Mouse (Mus musculus) heart, adult 2 months (tissue): Measurements from ENCODE around the gene Grik3. TPM values are rescaled to one million over a fixed set of nuclear protein-coding genes. Genes with fewer than 3 reads are reported as not detected.

Experiments used
- DNase-seq, 2 experiments: peaks; one replicate each; pipeline ENCODE4 v3.0.0; 2021
- H3K27ac ChIP-seq: fragments of 200-600 bp; 2 replicates; pipeline ENCODE4 v1.8.1; 2022
- H3K27me3 ChIP-seq: fragments of 200-500 bp; 2 replicates; pipeline ENCODE4 v1.6.1; 2012; ENCODE audit warnings: mild to moderate bottlenecking, low read length, inconsistent platforms, mixed read lengths; ENCODE audit not compliant: control insufficient read depth, insufficient read depth
- H3K36me3 ChIP-seq: fragments of 200-500 bp; 2 replicates; pipeline ENCODE4 v1.6.1; 2012; ENCODE audit warnings: low read length, inconsistent platforms; ENCODE audit not compliant: control insufficient read depth, insufficient read depth
- H3K4me1 ChIP-seq: fragments of 200-500 bp; 2 replicates; pipeline ENCODE4 v1.6.1; 2011; ENCODE audit warnings: low read length; ENCODE audit not compliant: control insufficient read depth, insufficient read depth
- H3K4me3 ChIP-seq: fragments of 200-600 bp; 2 replicates; pipeline ENCODE4 v1.8.1; 2022
- H3K79me2 ChIP-seq: fragments of 200-500 bp; replicated peaks from 2 replicates; pipeline ENCODE4 v1.6.1; 2012; ENCODE audit warnings: mild to moderate bottlenecking, inconsistent platforms, low read length, moderate library complexity, mixed read lengths; ENCODE audit not compliant: control insufficient read depth, insufficient read depth
- H3K9ac ChIP-seq: fragments of 200-500 bp; 2 replicates; pipeline ENCODE4 v1.6.1; 2012; ENCODE audit warnings: low read depth, mild to moderate bottlenecking, control low read depth, inconsistent platforms, low read length, mixed read lengths
- CTCF ChIP-seq: fragments of 200-600 bp; IDR thresholded peaks from 2 replicates; pipeline ENCODE4 v1.8.1; 2022; ENCODE audit warnings: antibody characterized with exemption, mild to moderate bottlenecking, moderate library complexity
- EP300 ChIP-seq: fragments of 200-500 bp; IDR thresholded peaks from 2 replicates; pipeline ENCODE4 v1.6.1; 2011; ENCODE audit warnings: low read depth, low read length, control low read depth; ENCODE audit not compliant: insufficient read depth
- POLR2A ChIP-seq: fragments of 200-500 bp; IDR thresholded peaks from 2 replicates; pipeline ENCODE4 v1.6.1; 2011; ENCODE audit warnings: mild to moderate bottlenecking, low read depth, low read length, control low read depth; ENCODE audit not compliant: insufficient read depth
- WGBS: fragments of 180-500 bp; shearing (Covaris S2); methylation state at CpG from one replicate; pipeline ENCODE4 v1.1.7; 2018; 5-methylcytosine and 5-hydroxymethylcytosine counted together
- intact Hi-C: fragments of 180-260 bp; cut with DNase I; formaldehyde crosslinking; loops from one replicate; pipeline ENCODE4 v1.15.1; 2025
- polyA plus RNA-seq: library from polyadenylated mRNA; depleted of rRNA; stranded (reverse); fragments of >200 nt; gene quantifications from 2 replicates; pipeline ENCODE4 v1.2.3, GENCODE M21; 2012
- total RNA-seq, 2 experiments: library from RNA; stranded (reverse); gene quantifications; 2 replicates each; pipeline ENCODE4 v1.2.3; 2021

The Grik3 gene
- total and polyA plus RNA-seq, 3 experiments: 0.14 to 0.25 (median 0.21) TPM

DNA sequence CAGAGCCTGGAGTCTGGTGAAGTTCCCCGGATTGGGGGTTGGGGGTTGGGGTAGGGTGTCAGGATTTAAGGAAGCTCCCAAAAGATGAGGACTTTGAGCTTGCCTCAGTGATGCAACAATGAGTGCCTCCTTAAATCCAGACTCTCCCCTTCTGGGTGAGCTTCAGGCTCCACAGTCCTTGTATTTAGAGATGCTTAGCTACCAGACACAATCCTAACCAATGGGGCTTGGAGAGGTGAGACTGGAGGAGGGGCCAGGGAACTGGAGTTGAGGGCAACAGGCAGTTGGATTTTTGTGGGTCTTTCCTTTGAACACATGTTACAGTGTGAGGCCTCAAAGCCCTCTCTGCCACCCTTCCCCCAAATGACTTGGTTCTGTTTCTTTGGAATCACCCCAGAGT lies 6.5 kb downstream of the Grik3 start:
- TF ChIP-seq POLR2A: no peak
- no peak for TF ChIP-seq CTCF
- TF ChIP-seq EP300: no peak
- H3K4me1 ChIP-seq: no peaks in the 10 kb centered on the region; the same call in 1 of the 2 replicates
- no peak overlapping the region for H3K27ac ChIP-seq
- H3K9ac ChIP-seq: no peak overlapping the region
- H3K36me3 ChIP-seq: no peaks in the 10 kb centered on the region
- 0% methylated on average over 1 of the region's 1 CpGs for WGBS
- intact Hi-C loops: no loop called here
- H3K4me3 ChIP-seq: no peak overlapping the region
- no peak for DNase-seq
- no peaks in the 10 kb centered on the region for H3K79me2 ChIP-seq
- H3K27me3 ChIP-seq: peaks cover 2% of the 10 kb centered on the region; the same call in 1 of the 2 replicates

GRCm38 (mm10) chr4:125497471-125497870 lies 7.0 kb downstream of the Grik3 start:
- WGBS: 25% methylated on average over 7 of the region's 7 CpGs
- intact Hi-C loops: no loop called here
- TF ChIP-seq CTCF: no peak
- no peak for TF ChIP-seq EP300
- TF ChIP-seq POLR2A: no peak

DNA sequence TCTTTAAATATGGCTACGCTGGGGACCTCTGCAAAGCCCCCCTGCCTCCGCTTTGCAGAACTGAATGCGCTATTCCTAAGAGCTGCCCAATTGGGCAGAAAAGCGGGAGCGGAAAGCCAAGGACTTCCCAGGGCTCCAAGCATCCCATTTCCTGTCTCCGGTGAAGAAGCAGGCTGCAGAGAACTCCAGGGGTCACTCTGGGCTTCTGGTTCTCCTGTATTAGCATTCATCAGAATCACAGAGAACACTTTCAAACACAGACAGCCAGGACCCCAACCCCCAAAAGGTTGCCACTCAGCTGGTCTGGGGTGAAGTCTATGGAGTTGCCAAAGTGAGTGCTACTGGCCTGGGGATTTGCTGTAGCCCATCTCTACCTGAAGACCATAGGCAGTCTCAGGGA lies 8.4 kb downstream of the Grik3 start:
- Histone ChIP-seq H3K27ac (no peak overlapping the region), H3K79me2 (no peaks in the 10 kb centered on the region), H3K4me1 (no peaks in the 10 kb centered on the region; the same call in 1 of the 2 replicates), H3K27me3 (no peaks in the 10 kb centered on the region), H3K4me3 (no peak overlapping the region), H3K9ac (no peak overlapping the region), H3K36me3 (no peaks in the 10 kb centered on the region)
- DNase-seq: no peak
- no peak for TF ChIP-seq POLR2A
- WGBS: 8% methylated on average over 6 of the region's 6 CpGs
- intact Hi-C loops: no loop called here

More at GRCm38 (mm10) chr4:125497471-125497870, 7.0 kb downstream of the Grik3 start:
- H3K27me3 ChIP-seq: no peaks in the 10 kb centered on the region; the same call in 1 of the 2 replicates
- H3K79me2 ChIP-seq: no peaks in the 10 kb centered on the region
- H3K36me3 ChIP-seq: no peaks in the 10 kb centered on the region
- no peak overlapping the region for H3K9ac ChIP-seq
- H3K4me1 ChIP-seq: no peaks in the 10 kb centered on the region; the same call in 1 of the 2 replicates
- no peak for DNase-seq
- no peak overlapping the region for H3K4me3 ChIP-seq
- H3K27ac ChIP-seq: no peak overlapping the region

DNA sequence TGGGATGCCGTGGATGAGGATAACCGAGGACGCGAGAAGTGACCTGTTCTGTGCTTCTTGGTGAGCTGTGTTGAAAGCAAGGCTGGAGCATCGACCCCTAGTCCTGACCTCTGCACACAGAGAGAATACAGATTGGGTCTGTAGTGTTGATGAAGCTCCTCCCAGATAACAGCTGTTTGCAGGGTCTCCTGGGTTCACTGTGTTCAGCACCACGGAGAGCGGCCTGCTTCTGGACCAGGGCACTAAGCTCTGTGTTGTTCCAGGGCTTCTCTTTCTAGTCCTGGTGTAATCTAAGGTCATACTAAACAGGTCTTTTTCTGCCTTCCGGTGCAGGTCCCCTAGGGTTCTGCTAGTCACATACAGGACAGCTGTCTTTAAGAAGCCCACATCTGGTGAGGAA lies 12.4 kb downstream of the Grik3 start:
- no peak overlapping the region for H3K9ac ChIP-seq
- intact Hi-C loops: no loop called here
- H3K27ac ChIP-seq: no peak overlapping the region
- WGBS: 46% methylated on average over 8 of the region's 8 CpGs
- H3K27me3 ChIP-seq: no peaks in the 10 kb centered on the region
- H3K4me1 ChIP-seq: no peaks in the 10 kb centered on the region
- H3K36me3 ChIP-seq: no peaks in the 10 kb centered on the region
- no peak for TF ChIP-seq CTCF
- no peak for TF ChIP-seq POLR2A
- no peak for TF ChIP-seq EP300
- no peak overlapping the region for H3K4me3 ChIP-seq
- DNase-seq: no peak
- no peaks in the 10 kb centered on the region for H3K79me2 ChIP-seq

DNA sequence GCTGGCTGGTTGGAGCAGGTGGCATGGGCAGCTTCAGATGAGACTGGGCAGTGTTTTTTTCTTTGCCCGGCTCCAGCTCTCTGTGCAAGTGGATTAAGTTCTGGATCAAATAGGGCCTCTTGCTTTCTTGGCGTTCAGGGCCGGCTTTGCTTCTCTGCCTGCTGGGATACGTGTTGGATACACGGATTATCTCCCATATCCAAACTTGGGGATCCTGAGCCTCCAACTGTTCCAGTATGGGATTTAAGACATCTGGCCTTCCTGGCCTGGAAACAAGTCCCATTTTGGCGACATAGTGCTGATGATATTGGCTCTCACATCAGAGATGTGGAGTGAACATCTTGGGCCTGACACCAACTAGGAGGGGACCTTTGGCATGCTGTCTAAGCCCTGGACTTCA lies 21.9 kb downstream of the Grik3 start:
- no peaks in the 10 kb centered on the region for H3K27me3 ChIP-seq
- H3K4me3 ChIP-seq: no peak overlapping the region
- H3K36me3 ChIP-seq: no peaks in the 10 kb centered on the region
- intact Hi-C loops: no loop called here
- no peak for DNase-seq
- H3K9ac ChIP-seq: no peak overlapping the region
- no peaks in the 10 kb centered on the region for H3K79me2 ChIP-seq
- TF ChIP-seq EP300 (no peak), POLR2A (no peak), CTCF (no peak)
- H3K4me1 ChIP-seq: no peaks in the 10 kb centered on the region
- H3K27ac ChIP-seq: no peak overlapping the region
- WGBS: 64% methylated on average over 6 of the region's 6 CpGs

DNA sequence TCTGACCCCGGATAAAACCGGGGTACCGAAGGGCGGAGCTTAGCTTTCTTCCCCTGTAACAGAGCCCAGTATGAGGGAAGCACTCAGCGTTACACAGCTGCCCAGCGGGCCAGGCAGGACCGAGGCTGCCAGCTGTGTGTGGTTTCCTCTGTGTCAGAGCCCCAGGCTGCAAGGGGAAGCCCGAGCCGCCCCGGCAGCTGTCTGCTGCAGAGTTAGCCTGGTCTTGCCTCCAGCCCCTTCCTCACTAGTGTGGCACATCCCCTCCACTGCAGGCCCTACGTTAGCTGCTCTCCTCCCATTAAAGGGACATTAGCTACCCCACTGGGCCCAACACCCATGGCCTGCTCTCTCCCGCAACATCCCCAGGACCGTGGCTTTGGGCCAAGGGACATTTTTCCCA lies 25.1 kb downstream of the Grik3 start:
- intact Hi-C loops: no loop called here
- TF ChIP-seq EP300: no peak
- no peak for TF ChIP-seq POLR2A
- no peak for TF ChIP-seq CTCF
- H3K9ac ChIP-seq: no peak overlapping the region
- no peaks in the 10 kb centered on the region for H3K36me3 ChIP-seq
- H3K79me2 ChIP-seq: no peaks in the 10 kb centered on the region
- no peak for DNase-seq
- no peak overlapping the region for H3K4me3 ChIP-seq
- no peaks in the 10 kb centered on the region for H3K27me3 ChIP-seq
- H3K4me1 ChIP-seq: no peaks in the 10 kb centered on the region
- no peak overlapping the region for H3K27ac ChIP-seq
- WGBS: 56% methylated on average over 13 of the region's 13 CpGs
